Mouse (Mus musculus) embryonic facial prominence, embryonic 12.5 days (tissue): ENCODE results near the gene Cdkl5. TPM values are rescaled to one million over a fixed set of nuclear protein-coding genes. Genes with fewer than 3 reads are reported as not detected.

ENCODE experiments used
- polyA plus RNA-seq: library from polyadenylated mRNA; unstranded; fragments of >200 nt; fragmentation: Nextera tagmentation; extraction: Ambion mirVana; gene quantifications from 2 replicates; pipeline ENCODE4 v1.2.1, GENCODE M21; 2016

Gene Cdkl5
- polyA plus RNA-seq, 1 experiment from 2014 or later, result 2.2 TPM

Other genes starting within 250 kb of the Cdkl5 start
- gene Rs1, start 226.7 kb downstream of the Cdkl5 start, polyA plus RNA-seq, result not detected in 2 replicates
- not detected in 2 replicates for gene Gja6, start 87.7 kb downstream of the Cdkl5 start, polyA plus RNA-seq
- 4.8 and 5.6 TPM in 2 replicates for gene Scml2, start 122.5 kb upstream of the Cdkl5 start, polyA plus RNA-seq